Mouse (Mus musculus): ENCODE data around the gene Syk.

The Syk gene

GRCm38 (mm10) chr13:52566777-52567176 is 16.2 kb upstream of the Syk start:
- no peak for DNase-seq (ENCODE audit: extremely low read depth, low read depth, low spot score)

- DNase-seq (ENCODE audit: extremely low read depth, low read depth, low spot score): no peak
Observed at GRCm38 (mm10) chr13:52569194-52569769, 13.7 kb upstream of the Syk start.

GRCm38 (mm10) chr13:52570276-52570675 is 12.7 kb upstream of the Syk start:
- DNase-seq (ENCODE audit: extremely low read depth, low read depth, low spot score): no peak

GRCm38 (mm10) chr13:52571591-52572384 is 11.2 kb upstream of the Syk start:
- DNase-seq (ENCODE audit: extremely low read depth, low read depth, low spot score): no peak

- DNase-seq (ENCODE audit: extremely low read depth, low read depth, low spot score): no peak
Observed at GRCm38 (mm10) chr13:52572451-52573446, 10.2 kb upstream of the Syk start.

- no peak for DNase-seq (ENCODE audit: extremely low read depth, low read depth, low spot score)
Observed at GRCm38 (mm10) chr13:52574311-52574710, 8.7 kb upstream of the Syk start.

GRCm38 (mm10) chr13:52575483-52575882 is 7.5 kb upstream of the Syk start:
- no peak for DNase-seq (ENCODE audit: extremely low read depth, low read depth, low spot score)

GRCm38 (mm10) chr13:52576021-52576614 is 6.9 kb upstream of the Syk start:
- DNase-seq (ENCODE audit: extremely low read depth, low read depth, low spot score): no peak

GRCm38 (mm10) chr13:52576841-52577240 is 6.1 kb upstream of the Syk start:
- DNase-seq (ENCODE audit: extremely low read depth, low read depth, low spot score): no peak

GRCm38 (mm10) chr13:52577326-52577920 is 5.5 kb upstream of the Syk start:
- no peak for DNase-seq (ENCODE audit: extremely low read depth, low read depth, low spot score)

- DNase-seq (ENCODE audit: extremely low read depth, low read depth, low spot score): no peak
Observed at GRCm38 (mm10) chr13:52577939-52578338, 5.0 kb upstream of the Syk start.

- DNase-seq (ENCODE audit: extremely low read depth, low read depth, low spot score): no peak
Observed at GRCm38 (mm10) chr13:52578776-52579175, 4.2 kb upstream of the Syk start.

GRCm38 (mm10) chr13:52582506-52582877 is 481 bp upstream of the Syk start:
- DNase-seq (ENCODE audit: extremely low read depth, low read depth, low spot score): no peak

- DNase-seq (ENCODE audit: extremely low read depth, low read depth, low spot score): no peak
Observed at GRCm38 (mm10) chr13:52583943-52584562, 1.1 kb downstream of the Syk start.

GRCm38 (mm10) chr13:52584654-52585455 is 1.9 kb downstream of the Syk start:
- no peak for DNase-seq (ENCODE audit: extremely low read depth, low read depth, low spot score)

GRCm38 (mm10) chr13:52587761-52588160 is 4.8 kb downstream of the Syk start:
- no peak for DNase-seq (ENCODE audit: extremely low read depth, low read depth, low spot score)

- no peak for DNase-seq (ENCODE audit: extremely low read depth, low read depth, low spot score)
Observed at GRCm38 (mm10) chr13:52589043-52589442, 6.1 kb downstream of the Syk start.

GRCm38 (mm10) chr13:52591831-52592230 is 8.9 kb downstream of the Syk start:
- DNase-seq (ENCODE audit: extremely low read depth, low read depth, low spot score): no peak

- DNase-seq (ENCODE audit: extremely low read depth, low read depth, low spot score): no peak
Observed at GRCm38 (mm10) chr13:52596692-52597091, 13.7 kb downstream of the Syk start.
